Mouse (Mus musculus): Measurements from ENCODE around the gene H2-Q4.
A peak's percentile ranks its signal among the peaks of the same experiment; 100 is the strongest.
"Not testable (repeated sequence)": the region's sequence is repeated elsewhere in the genome, so short reads cannot be mapped to it uniquely, and the experiment has no call there.

Gene H2-Q4

DNA sequence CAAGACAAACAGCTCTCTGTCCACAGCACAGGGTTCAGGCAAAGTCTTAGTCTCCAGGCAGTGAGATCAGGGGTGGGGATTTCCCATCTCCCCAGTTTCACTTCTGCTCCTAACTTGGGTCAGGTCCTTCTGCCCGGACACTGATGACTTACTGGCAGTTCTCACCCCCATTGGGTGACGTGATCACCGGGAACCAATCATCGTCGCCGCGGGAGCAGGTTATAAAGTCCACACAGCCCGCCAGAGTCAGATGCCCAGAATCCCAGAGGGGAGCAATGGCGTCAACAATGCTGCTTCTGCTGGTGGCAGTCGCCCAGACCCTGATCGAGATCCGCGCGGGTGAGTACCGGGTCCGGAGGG, at the start of gene H2-Q4:
H2-Q4 (plus strand) TSS at position 249 of the 360 bp plus-strand sequence.
- peak; percentile 85 for DNase-seq (ENCODE audit: low spot score)

DNA sequence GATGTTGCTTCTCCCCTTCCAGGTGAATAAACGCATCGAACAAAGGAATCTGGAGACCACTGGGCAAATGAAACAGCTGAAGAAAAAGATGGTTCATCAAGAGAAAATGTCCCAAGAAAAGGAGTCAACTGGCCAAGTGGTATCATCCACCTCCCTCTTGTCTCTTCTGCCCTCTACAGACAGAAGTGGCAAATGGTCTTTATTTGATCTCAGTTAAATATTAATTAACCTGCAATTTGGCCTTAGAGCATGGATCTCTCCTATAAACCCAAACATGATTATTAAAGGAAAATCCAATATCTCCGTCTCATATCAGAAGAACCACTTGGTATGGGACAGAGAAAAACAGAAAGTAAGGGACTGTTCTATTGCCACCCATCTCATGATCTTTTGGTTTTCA, 49.7 kb upstream of the H2-Q4 start:
- DNase-seq (ENCODE audit: low spot score): not testable (repeated sequence)

- not testable (repeated sequence) for DNase-seq (ENCODE audit: low spot score)
These were observed 47.9 kb upstream of the H2-Q4 start for GRCm38 (mm10) chr17:35331546-35331945.

DNA sequence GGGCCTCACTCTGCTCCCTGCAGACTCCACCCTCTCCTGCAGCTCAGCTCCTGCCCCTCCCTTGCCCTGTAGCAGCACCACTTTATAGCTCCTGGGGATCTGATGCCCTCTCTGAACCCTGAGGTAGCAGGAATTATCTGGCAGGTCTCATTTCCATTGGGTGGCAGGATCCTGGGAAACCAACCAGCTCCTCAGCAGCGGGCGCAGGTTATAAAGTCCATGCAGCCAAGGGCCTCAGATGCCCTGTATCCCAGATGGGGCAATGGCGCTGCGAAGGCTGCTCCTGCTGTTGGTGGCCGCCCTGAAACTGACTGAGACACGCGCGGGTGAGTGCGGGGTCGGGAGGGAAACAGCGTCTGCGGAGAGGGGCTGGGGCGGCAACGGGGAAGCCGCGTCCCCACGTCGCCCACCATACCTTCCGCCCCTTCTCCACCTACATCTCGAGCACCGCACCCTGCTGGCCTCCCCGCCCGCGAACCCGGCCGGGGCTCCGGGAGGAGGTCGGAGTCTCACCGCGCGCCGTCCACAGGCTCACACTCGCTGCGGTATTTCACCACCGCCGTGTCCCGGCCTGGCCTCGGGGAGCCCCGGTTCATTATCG, 37.2 kb upstream of the H2-Q4 start, which contains the start of gene H2-Q2:
H2-Q2 (plus strand) TSS at position 172 of the 601 bp plus-strand sequence.
- no peak for DNase-seq (ENCODE audit: low spot score)

GRCm38 (mm10) chr17:35342711-35343476, 36.5 kb upstream of the H2-Q4 start:
- no peak for DNase-seq (ENCODE audit: low spot score)

DNA sequence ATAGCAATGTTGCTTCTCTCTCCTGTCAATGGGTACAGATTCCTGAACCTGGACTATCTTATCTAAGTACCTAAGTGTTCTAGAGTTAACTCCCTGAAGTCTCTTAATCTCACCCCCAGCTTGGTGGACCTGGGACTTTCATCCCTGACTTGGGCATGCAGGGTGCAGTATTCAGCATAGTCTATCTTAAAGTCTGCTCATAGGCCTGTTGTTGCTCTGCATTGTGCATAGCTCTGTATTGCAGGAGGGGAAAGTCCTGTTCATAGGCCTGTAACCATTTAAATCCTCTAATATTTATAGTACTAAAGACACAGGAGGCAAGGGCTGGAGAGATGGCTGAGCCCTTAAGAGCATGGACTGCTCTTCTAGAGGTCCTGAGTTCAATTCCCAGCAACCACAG, 31.8 kb upstream of the H2-Q4 start:
- DNase-seq (ENCODE audit: low spot score): not testable (repeated sequence)

DNA sequence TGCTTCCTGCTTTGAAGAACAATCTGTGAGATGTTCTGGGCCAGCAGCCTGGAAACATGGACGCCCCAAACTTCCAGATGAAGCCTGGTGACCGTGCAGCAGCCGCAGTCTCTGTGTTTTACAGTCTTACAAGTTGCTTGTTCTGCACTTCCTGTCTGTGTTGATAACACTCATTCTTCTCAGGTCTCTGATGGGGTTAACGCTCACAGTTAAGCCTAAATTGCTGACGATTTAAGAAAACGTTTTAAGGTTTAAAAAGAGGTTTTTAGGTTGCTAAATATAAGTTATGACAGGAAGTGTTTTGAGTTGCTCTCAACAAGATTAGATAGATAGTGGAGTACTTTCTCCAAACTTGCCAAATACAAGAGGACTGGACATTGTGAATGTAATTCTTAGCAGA, 26.1 kb upstream of the H2-Q4 start:
- DNase-seq (ENCODE audit: low spot score): not testable (repeated sequence)

- DNase-seq (ENCODE audit: low spot score): no peak
These were observed 25.3 kb upstream of the H2-Q4 start for GRCm38 (mm10) chr17:35354071-35354470.

DNA sequence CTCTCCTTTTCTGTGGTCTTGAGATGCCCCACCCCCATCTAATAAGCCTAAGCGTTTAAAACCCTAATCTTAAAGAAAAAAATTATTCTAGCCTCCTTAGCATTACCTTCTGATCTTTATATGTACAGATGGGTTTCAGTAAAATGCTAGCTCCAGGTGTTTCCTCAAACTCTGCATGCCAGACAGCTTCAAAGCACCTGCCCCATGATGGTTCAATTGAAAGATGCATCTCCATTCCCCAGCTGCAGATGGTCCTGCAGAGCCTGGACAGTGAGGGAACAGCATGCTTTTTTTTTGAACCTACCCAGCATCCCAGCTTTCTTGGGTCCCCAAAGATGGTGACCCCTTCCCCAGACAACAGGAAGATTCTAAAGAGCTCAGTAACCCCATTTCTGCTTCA, 22.3 kb upstream of the H2-Q4 start:
- DNase-seq (ENCODE audit: low spot score): no peak

- no peak for DNase-seq (ENCODE audit: low spot score)
These were observed 20.5 kb upstream of the H2-Q4 start for GRCm38 (mm10) chr17:35358763-35359469.

DNA sequence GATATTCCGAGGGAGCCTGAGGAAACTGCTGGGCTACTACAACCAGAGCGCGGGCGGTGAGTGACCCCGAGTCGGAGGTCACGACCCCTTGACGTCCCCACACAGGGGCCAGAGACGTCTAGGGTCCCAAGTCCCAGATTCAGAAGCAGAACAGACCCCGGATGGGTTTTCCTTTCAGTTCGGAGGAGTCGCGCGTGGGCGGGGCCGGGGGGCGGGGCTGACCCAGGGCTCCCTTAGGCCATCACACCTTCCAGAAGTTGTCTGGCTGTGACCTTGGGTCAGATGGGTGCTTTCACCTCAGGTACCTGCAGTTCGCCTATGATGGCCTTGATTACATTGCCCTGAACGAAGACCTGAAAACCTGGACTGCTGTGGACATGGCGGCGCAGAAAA, 20.0 kb upstream of the H2-Q4 start:
- DNase-seq (ENCODE audit: low spot score): no peak

GRCm38 (mm10) chr17:35379729-35380451, 473 bp downstream of the H2-Q4 start:
- DNase-seq (ENCODE audit: low spot score): peak; percentile 20

DNA sequence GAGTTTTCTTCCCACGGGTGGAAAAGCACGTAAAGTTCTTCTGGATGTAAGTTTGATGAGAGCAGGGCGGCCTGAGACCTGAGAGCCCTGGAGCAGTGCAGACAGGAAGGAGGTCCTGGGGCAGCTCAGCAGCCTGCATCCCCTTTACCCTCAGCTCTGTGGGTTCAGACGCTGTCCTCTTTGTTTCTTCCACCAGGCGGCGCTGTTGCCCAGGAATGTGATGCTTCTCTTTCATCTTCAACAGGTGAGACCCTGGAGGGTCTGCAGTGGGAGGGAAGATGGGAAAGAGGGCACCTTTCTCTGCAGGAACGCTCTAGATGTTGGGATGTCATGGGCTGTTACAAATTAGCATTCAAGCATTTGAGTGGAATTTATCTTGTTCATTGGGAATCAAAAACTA, 10.4 kb downstream of the H2-Q4 start:
- not testable (repeated sequence) for DNase-seq (ENCODE audit: low spot score)

- not testable (repeated sequence) for DNase-seq (ENCODE audit: low spot score)
These were observed 13.3 kb downstream of the H2-Q4 start for GRCm38 (mm10) chr17:35392671-35393070.

- not testable (repeated sequence) for DNase-seq (ENCODE audit: low spot score)
These were observed 14.7 kb downstream of the H2-Q4 start for GRCm38 (mm10) chr17:35393864-35394800.

GRCm38 (mm10) chr17:35396956-35397355, 17.5 kb downstream of the H2-Q4 start:
- DNase-seq (ENCODE audit: low spot score): not testable (repeated sequence)

DNA sequence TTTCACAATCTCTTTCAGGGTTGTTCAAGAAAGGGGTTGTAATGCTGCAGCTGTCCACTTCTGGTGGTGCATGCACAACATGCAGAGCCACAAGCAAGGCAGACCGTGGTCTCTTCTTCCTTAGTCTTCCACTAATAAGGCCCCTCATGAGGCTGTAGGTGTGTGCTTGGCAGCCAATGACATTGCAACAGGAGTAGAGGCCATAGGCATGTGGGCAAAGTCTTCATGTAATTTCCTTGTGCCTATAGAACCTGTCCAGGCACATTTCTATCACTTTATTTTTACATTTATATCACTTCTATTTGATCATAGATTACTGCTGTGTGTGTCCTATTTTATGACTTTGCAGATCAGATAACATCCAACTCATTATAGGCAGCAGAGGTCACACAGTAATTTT, 33.6 kb downstream of the H2-Q4 start:
- not testable (repeated sequence) for DNase-seq (ENCODE audit: low spot score)

- DNase-seq (ENCODE audit: low spot score): not testable (repeated sequence)
These were observed 36.1 kb downstream of the H2-Q4 start for GRCm38 (mm10) chr17:35415273-35416129.

DNA sequence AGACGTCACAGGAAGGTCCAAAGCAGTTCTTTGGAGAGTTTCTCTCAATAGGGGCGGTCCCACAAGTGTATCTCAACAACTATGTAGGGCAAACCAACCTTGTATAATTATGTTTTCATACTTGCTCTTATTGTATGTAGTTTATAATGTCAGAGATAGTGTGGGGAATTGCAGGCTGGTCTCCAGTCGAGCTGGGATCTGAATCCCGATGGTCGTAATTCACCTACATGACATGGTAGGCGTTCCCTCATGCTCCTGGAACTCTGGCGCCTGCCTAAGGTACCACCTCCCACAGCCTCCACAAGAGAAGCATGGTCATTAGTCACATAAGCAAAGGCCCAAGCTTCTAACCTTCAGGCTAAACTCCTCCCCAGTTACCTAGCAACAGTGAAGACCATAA, 39.4 kb downstream of the H2-Q4 start:
- DNase-seq (ENCODE audit: low spot score): no peak

- DNase-seq (ENCODE audit: low spot score): not testable (repeated sequence)
These were observed 40.1 kb downstream of the H2-Q4 start for GRCm38 (mm10) chr17:35419564-35419963.
